Mouse (Mus musculus): ENCODE measurements at regions not wholly inside any gene's neighbourhood (a gene's known extent, or its start where the extent isn't known, plus 50 kb on each side); places are given as distances from the start of the nearest gene placed in this dataset.

GRCm38 (mm10) chr16:93425731-93426130 lies 178.1 kb downstream of the Setd4 start:
- ATAC-seq (replicated peaks; ENCODE audit: insufficient number of reproducible peaks, low FRiP score, low TSS enrichment, poor library complexity, severe bottlenecking) = no peak

- no peak for ATAC-seq (replicated peaks; ENCODE audit: insufficient number of reproducible peaks, low FRiP score, low TSS enrichment, poor library complexity, severe bottlenecking)
Observed at GRCm38 (mm10) chr16:93423174-93423573, 180.7 kb downstream of the Setd4 start.

GRCm38 (mm10) chr16:93422221-93422620 lies 181.6 kb downstream of the Setd4 start:
- no peak for ATAC-seq (replicated peaks; ENCODE audit: insufficient number of reproducible peaks, low FRiP score, low TSS enrichment, poor library complexity, severe bottlenecking)

GRCm38 (mm10) chr16:93418246-93418645 lies 185.6 kb downstream of the Setd4 start:
- ATAC-seq (replicated peaks; ENCODE audit: insufficient number of reproducible peaks, low FRiP score, low TSS enrichment, poor library complexity, severe bottlenecking) = no peak

GRCm38 (mm10) chr16:93417831-93418230 lies 186.0 kb downstream of the Setd4 start:
- ATAC-seq (replicated peaks; ENCODE audit: insufficient number of reproducible peaks, low FRiP score, low TSS enrichment, poor library complexity, severe bottlenecking) = no peak

GRCm38 (mm10) chr16:93392024-93392675 lies 211.7 kb downstream of the Setd4 start:
- ATAC-seq (replicated peaks; ENCODE audit: insufficient number of reproducible peaks, low FRiP score, low TSS enrichment, poor library complexity, severe bottlenecking) = peak; percentile 31; the same call in 1 of the 2 replicates

- no peak for ATAC-seq (replicated peaks; ENCODE audit: insufficient number of reproducible peaks, low FRiP score, low TSS enrichment, poor library complexity, severe bottlenecking)
Observed at GRCm38 (mm10) chr16:93387578-93388116, 216.2 kb downstream of the Setd4 start.

- no peak for ATAC-seq (replicated peaks; ENCODE audit: insufficient number of reproducible peaks, low FRiP score, low TSS enrichment, poor library complexity, severe bottlenecking)
Observed at GRCm38 (mm10) chr16:93384039-93384537, 219.8 kb downstream of the Setd4 start.

GRCm38 (mm10) chr16:93382945-93383344 lies 220.9 kb downstream of the Setd4 start:
- no peak for ATAC-seq (replicated peaks; ENCODE audit: insufficient number of reproducible peaks, low FRiP score, low TSS enrichment, poor library complexity, severe bottlenecking)

- ATAC-seq (replicated peaks; ENCODE audit: insufficient number of reproducible peaks, low FRiP score, low TSS enrichment, poor library complexity, severe bottlenecking) = no peak
Observed at GRCm38 (mm10) chr16:93380717-93381671, 222.9 kb downstream of the Setd4 start.

- no peak for ATAC-seq (replicated peaks; ENCODE audit: insufficient number of reproducible peaks, low FRiP score, low TSS enrichment, poor library complexity, severe bottlenecking)
Observed at GRCm38 (mm10) chr16:93380117-93380516, 223.7 kb downstream of the Setd4 start.

- ATAC-seq (replicated peaks; ENCODE audit: insufficient number of reproducible peaks, low FRiP score, low TSS enrichment, poor library complexity, severe bottlenecking) = no peak
Observed at GRCm38 (mm10) chr16:93379611-93380010, 224.3 kb downstream of the Setd4 start.

- no peak for ATAC-seq (replicated peaks; ENCODE audit: insufficient number of reproducible peaks, low FRiP score, low TSS enrichment, poor library complexity, severe bottlenecking)
Observed at GRCm38 (mm10) chr16:93374669-93375068, 229.2 kb downstream of the Setd4 start.

GRCm38 (mm10) chr16:93369766-93370146 lies 234.1 kb downstream of the Setd4 start:
- no peak for ATAC-seq (replicated peaks; ENCODE audit: insufficient number of reproducible peaks, low FRiP score, low TSS enrichment, poor library complexity, severe bottlenecking)

GRCm38 (mm10) chr16:93368824-93369765 lies 234.8 kb downstream of the Setd4 start:
- no peak for ATAC-seq (replicated peaks; ENCODE audit: insufficient number of reproducible peaks, low FRiP score, low TSS enrichment, poor library complexity, severe bottlenecking)

GRCm38 (mm10) chr16:93367995-93368394 lies 235.9 kb downstream of the Setd4 start:
- no peak for ATAC-seq (replicated peaks; ENCODE audit: insufficient number of reproducible peaks, low FRiP score, low TSS enrichment, poor library complexity, severe bottlenecking)

- no peak for ATAC-seq (replicated peaks; ENCODE audit: insufficient number of reproducible peaks, low FRiP score, low TSS enrichment, poor library complexity, severe bottlenecking)
Observed at GRCm38 (mm10) chr16:93367246-93367805, 236.5 kb downstream of the Setd4 start.

- no peak for ATAC-seq (replicated peaks; ENCODE audit: insufficient number of reproducible peaks, low FRiP score, low TSS enrichment, poor library complexity, severe bottlenecking)
Observed at GRCm38 (mm10) chr16:93366383-93366941, 237.4 kb downstream of the Setd4 start.
